Mouse (Mus musculus) erythroblast, embryonic 14.5 days (primary cell): ENCODE data around the gene Nfia.

Source experiments
- GATA1 ChIP-seq: IDR thresholded peaks from 2 replicates; pipeline ENCODE4 v1.6.1; 2012; ENCODE audit warnings: low read length, inconsistent platforms, mixed read lengths
- TAL1 ChIP-seq: IDR thresholded peaks from 3 replicates; pipeline ENCODE4 v1.6.1; 2012; ENCODE audit warnings: low read length, inconsistent platforms, mixed read lengths

DNA sequence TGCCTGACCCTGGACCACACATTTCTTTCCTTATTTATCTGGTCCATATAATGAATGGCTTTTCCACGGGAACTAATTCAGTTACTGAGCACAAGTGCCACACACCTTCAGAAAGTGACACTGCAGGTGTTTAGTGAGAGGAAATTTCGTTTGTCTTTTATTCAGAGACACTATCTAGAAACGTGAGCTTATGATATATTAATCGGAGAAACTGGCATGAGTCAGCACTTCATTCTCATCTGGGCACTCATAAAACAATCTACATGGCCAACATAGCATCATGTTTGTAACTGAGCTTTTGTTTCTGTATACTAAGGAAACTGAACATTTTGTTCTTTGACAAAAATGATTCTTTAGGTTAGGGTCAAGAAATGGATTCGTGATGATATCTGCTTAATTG, 40.5 kb downstream of the Nfia start:
- TF ChIP-seq TAL1 (no peak), GATA1 (no peak)
